Mouse (Mus musculus) Patski (cell line): ENCODE data around the gene Eif5a. TPM values are rescaled to one million over a fixed set of nuclear protein-coding genes. Genes with fewer than 3 reads are reported as not detected.
A peak's percentile ranks its signal among the peaks of the same experiment; 100 is the strongest.

Source experiments
- ATAC-seq: fragments of 100-300 bp; one replicate; pipeline ENCODE4 v1.8.0; 2021
- CTCF ChIA-PET: fragments of 350-600 bp; sonication (Branson Sonifier 250); formaldehyde crosslinking; loops from one replicate; lab custom pipeline; 2022; ENCODE audit warnings: inconsistent platforms; lab: Charles Lee
- POLR2A ChIA-PET: fragments of 350-600 bp; sonication (Branson Sonifier 250); formaldehyde crosslinking; loops from one replicate; lab custom pipeline; 2022; ENCODE audit warnings: antibody characterized with exemption, inconsistent platforms; lab: Charles Lee
- DNase-seq: peaks from one replicate; pipeline ENCODE4 v3.0.0-alpha.2; 2011; ENCODE audit warnings: low read depth, low spot score
- H3K27me3 ChIP-seq: fragments of 371-371 bp; one replicate; pipeline ENCODE4 v1.5.1; 2021
- CTCF ChIP-seq: fragments of 100-300 bp; IDR thresholded peaks from one replicate; pipeline ENCODE4 v1.5.1; 2021
- in situ Hi-C: fragments of 300-500 bp; cut with MboI; formaldehyde crosslinking; loops from 3 replicates; pipeline ENCODE4 v1.11.1; 2018; ENCODE audit warnings: low pct_unique_long_range_greater_than_20kb, mixed read lengths
- polyA plus RNA-seq: library from polyadenylated mRNA; unstranded; gene quantifications from one replicate; pipeline ENCODE4 v1.2.3, GENCODE M21; 2021

The Eif5a gene
- polyA plus RNA-seq, 1 experiment from 2014 or later, result 768 TPM

DNA sequence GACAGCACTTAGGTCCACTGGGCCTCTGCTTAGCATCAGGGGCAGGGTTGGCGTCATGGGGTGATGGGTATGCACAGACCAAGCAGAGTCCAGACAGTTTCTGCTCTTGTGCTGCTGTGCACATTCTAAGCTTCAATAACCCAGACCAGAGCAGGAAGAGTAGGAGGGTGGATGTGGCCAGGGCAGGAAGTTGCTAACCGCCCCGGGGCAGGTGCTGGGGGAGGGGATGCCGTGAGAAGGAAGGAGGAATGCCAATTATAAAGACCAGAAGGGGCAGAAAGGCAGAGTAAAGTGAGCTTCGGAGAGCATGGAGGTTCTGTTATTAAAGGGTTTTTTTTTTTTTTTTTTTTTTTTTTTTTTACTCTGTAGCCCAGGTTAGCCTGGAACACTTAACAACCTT, 27.1 kb downstream of the Eif5a start:
- in situ Hi-C loops, result no loop called here
- ATAC-seq, result no peak
- no peak for TF ChIP-seq CTCF

GRCm38 (mm10) chr11:69891482-69891881, 30.3 kb downstream of the Eif5a start:
- ATAC-seq (no peak), DNase-seq (no peak)
- no peaks in the 10 kb centered on the region for H3K27me3 ChIP-seq
- in situ Hi-C loops, result no loop called here
- no peak for TF ChIP-seq CTCF
- CTCF ChIA-PET, result no interaction called here
- POLR2A ChIA-PET, result no interaction called here

More for the DNA sequence above, 27.1 kb downstream of the Eif5a start:
- no peak for DNase-seq
- no peaks in the 10 kb centered on the region for H3K27me3 ChIP-seq
- CTCF ChIA-PET, result interaction anchor here (0.7 kb wide), 1 partner anchor 11 kb away, joined by 4 read pairs; no protein-coding TSS in a partner anchor
- POLR2A ChIA-PET, result no interaction called here

DNA sequence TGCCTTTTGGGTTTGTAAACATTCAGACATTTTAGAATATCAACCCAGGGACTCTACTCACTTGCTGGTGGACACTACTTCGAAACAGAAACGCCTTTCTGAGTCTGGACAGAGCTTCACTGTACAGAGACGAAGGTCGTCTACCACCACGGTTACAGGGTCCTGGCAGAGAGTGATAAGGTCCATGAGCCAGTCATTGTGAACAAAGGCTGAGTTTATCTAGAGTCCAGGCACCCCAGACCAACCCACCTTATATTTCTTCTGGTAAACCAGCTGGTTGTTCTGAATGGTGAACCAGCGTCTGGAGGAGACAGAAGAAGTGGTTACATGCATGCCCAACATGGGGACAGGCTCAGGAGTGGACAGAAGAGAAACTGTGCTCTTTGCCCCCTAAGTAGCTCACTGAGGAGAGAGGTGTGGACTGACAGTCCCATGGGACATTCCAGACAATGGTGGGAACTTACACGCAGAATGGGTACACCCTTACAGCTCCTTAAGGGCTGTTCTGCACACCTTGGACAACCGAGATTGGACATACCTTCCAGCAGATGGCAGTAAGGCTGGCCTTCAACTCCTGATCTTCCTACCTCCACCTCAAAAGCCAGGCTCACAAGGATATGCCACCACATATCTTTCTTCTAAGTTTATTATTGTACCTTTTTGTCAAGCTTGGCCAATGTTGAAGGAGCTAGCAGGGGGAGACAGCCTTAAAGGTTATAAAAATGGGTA, 34.7 kb downstream of the Eif5a start:
- POLR2A ChIA-PET, result interaction anchor here (1.7 kb wide), 1 partner anchor 14 kb away, joined by 6 read pairs; the partner anchor contains the start of genes 2810408A11Rik and Neurl4
- in situ Hi-C loops, result no loop called here
- DNase-seq (no peak), ATAC-seq (no peak)
- CTCF ChIA-PET, result interaction anchor here (0.9 to 3.7 kb wide), 7 partner anchors 10 to 202 kb away, joined by 3 to 19 read pairs (median 3); partner anchors contain the start of genes 2810408A11Rik, Neurl4 and Tnfsf13
- no peaks in the 10 kb centered on the region for H3K27me3 ChIP-seq
- TF ChIP-seq CTCF, result no peak

GRCm38 (mm10) chr11:69884663-69885062, 37.1 kb downstream of the Eif5a start:
- in situ Hi-C loops, result no loop called here
- ATAC-seq, result no peak
- no peaks in the 10 kb centered on the region for H3K27me3 ChIP-seq
- ChIA-PET POLR2A (no interaction called here), CTCF (no interaction called here)
- no peak for DNase-seq
- TF ChIP-seq CTCF, result no peak

DNA sequence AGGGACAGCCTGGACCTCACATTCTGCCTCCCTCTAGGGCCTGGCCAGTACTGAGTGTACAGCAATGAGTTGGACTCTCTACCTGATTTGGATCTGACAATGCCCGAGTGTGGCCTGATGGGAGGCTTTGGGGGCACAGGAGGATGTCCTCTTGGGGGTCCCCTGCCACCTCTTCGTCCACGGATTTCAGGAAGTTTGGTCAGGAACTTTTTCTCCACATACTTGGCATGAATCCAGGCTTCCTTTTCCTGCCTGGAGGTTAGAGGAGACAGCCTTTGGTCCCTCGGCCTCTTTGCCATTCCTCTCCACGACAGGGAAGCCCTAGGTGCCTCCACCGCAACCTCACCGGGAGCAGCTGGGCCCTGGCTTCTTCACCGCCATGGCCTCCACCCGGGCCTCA, 37.5 kb downstream of the Eif5a start:
- no peak for DNase-seq
- in situ Hi-C loops, result no loop called here
- H3K27me3 ChIP-seq, result no peaks in the 10 kb centered on the region
- ATAC-seq, result no peak
- POLR2A ChIA-PET, result interaction anchor here (0.5 to 1.6 kb wide), 2 partner anchors 16 to 456 kb away, joined by 3 to 15 read pairs; partner anchors contain the start of genes 2810408A11Rik and Neurl4
- no peak for TF ChIP-seq CTCF
- CTCF ChIA-PET, result interaction anchor here (1.3 to 1.7 kb wide), 2 partner anchors 11 to 25 kb away, joined by 3 to 4 read pairs; no protein-coding TSS in a partner anchor

DNA sequence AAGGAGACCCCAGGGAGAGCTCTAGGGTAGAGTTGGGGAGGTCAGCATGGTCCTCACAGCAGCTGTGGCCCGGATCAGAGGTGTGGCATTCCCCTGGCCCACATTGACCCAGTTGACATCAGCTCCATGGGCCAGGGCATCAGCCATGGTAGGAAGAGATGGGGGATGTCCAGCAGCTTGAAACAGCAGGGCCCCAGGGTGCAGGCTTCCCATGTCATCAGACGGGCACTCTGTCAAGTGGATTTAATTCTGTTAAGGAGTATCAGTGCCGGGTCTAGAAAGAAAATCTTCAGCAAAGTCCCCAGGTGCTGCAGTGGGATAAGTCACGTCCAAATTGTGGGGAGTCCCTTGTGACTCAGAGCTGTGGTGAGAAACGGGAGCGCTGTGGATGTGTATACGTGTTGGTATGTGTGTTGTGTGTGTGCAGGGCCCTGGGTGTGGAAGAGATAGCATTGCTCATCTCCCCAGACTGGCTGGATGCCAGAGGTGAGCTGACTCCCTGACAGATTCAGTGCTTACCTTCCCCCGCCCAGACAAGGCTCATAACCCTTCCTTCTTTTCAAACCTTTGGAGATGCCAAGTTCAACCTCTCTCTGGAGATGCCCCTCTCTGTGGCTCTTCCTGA, 38.1 kb downstream of the Eif5a start:
- ChIA-PET POLR2A (interaction anchor here (0.5 to 1.6 kb wide), 2 partner anchors 16 to 455 kb away, joined by 3 to 15 read pairs; partner anchors contain the start of genes 2810408A11Rik and Neurl4), CTCF (interaction anchor here (0.7 to 1.7 kb wide), 6 partner anchors 10 to 25 kb away, joined by 3 to 10 read pairs (median 3); no protein-coding TSS in a partner anchor)
- no peak for TF ChIP-seq CTCF
- in situ Hi-C loops, result no loop called here
- H3K27me3 ChIP-seq, result no peaks in the 10 kb centered on the region
- ATAC-seq (no peak), DNase-seq (peak; percentile 56)

DNA sequence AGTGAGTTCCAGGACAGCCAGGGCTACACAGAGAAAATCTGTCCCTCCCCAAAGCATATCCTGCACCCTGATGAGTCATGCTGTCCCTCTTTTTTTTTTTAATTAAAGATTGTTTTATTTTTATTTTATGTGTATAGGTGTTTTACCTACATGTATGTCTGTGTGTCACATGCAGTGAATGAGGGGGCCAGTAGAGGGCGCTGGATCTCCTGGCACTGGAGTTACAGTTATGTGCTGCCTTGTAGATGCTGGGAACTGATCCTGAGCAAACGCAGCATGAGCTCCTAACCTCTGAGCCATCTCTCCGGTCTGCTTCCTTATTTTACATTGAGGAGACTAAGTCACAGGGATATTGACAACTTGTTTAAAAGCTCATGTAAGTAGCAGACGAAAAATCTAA, 38.7 kb downstream of the Eif5a start:
- H3K27me3 ChIP-seq, result no peaks in the 10 kb centered on the region
- no peak for TF ChIP-seq CTCF
- ChIA-PET CTCF (interaction anchor here (0.7 to 1.7 kb wide), 6 partner anchors 9 to 26 kb away, joined by 3 to 10 read pairs (median 3); no protein-coding TSS in a partner anchor), POLR2A (interaction anchor here (1.6 kb wide), 1 partner anchor 17 kb away, joined by 15 read pairs; the partner anchor contains the start of genes 2810408A11Rik and Neurl4)
- DNase-seq (no peak), ATAC-seq (no peak)
- in situ Hi-C loops, result no loop called here

DNA sequence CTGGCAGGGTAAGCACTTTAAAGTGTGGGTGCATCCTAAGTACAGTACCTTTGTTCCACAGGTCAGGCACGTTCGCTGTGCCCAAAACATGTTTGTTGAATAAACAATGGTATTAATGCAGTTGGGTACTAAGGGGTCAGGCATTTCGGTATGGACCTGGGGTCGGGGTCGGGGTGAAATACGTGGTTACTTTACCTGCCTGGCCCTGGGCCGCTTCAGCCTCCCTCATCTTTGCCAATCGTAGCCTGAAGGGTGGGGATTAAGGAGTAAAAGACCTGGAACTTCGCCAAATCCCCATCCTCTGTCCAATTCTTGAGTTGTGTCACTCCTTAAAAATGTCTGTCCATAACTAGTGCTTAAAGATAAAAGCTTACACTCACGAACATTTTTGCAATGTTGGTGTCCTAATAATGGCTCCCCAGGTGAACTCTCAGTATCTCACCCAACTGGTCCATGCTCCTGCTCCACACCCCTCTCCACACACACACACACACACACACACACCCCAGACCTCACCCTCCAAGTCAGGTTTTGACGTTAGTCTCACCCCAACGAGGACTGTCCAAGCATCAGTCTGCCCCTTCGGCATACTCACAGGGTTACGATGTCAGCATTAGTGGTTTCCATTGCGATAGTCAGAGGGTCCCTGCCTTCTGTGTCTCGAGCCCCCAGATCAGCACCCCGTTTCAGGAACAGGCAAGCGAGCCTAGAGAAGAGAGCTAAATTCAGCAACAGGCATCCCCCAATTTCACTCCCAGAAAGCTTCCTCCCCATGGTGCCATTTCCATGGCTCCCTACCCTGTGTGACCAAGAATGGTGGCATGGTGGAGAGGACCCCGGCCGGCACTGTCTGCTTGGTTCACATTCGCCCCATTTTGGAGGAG, 39.7 kb downstream of the Eif5a start:
- ChIA-PET POLR2A (interaction anchor here (0.6 to 2.9 kb wide), 3 partner anchors 19 to 125 kb away, joined by 3 to 16 read pairs (median 3); partner anchors contain the start of genes 2810408A11Rik and Neurl4), CTCF (interaction anchor here (1.6 kb wide), 1 partner anchor 17 kb away, joined by 10 read pairs; no protein-coding TSS in a partner anchor)
- in situ Hi-C loops, result no loop called here
- ATAC-seq, result no peak
- H3K27me3 ChIP-seq, result no peaks in the 10 kb centered on the region
- DNase-seq, result no peak
- no peak for TF ChIP-seq CTCF

GRCm38 (mm10) chr11:69880853-69881603, 40.7 kb downstream of the Eif5a start, which contains the start of gene Kctd11:
TSS of gene Kctd11 (minus strand) at chr11:69881406.
- ATAC-seq, result peak; percentile 72

More at GRCm38 (mm10) chr11:69880853-69881603, 40.7 kb downstream of the Eif5a start, which contains the start of gene Kctd11:
- no peak for TF ChIP-seq CTCF
- H3K27me3 ChIP-seq, result no peaks in the 10 kb centered on the region
- ChIA-PET POLR2A (interaction anchor here (0.7 to 2.9 kb wide), 2 partner anchors 20 to 40 kb away, joined by 3 to 16 read pairs; partner anchors contain the start of genes 2810408A11Rik, Eif5a and Neurl4), CTCF (interaction anchor here (1.0 to 1.6 kb wide), 5 partner anchors 19 to 72 kb away, joined by 3 to 5 read pairs (median 3); partner anchors contain the start of gene Ybx2)
- peak; percentile 68 for DNase-seq
- in situ Hi-C loops, result no loop called here
